Mouse (Mus musculus): ENCODE data around the gene Acyp1. TPM values are rescaled to one million over a fixed set of nuclear protein-coding genes. Genes with fewer than 3 reads are reported as not detected.

Acyp1 gene
- polyA plus RNA-seq, 1 experiment: 17.7 TPM

DNA sequence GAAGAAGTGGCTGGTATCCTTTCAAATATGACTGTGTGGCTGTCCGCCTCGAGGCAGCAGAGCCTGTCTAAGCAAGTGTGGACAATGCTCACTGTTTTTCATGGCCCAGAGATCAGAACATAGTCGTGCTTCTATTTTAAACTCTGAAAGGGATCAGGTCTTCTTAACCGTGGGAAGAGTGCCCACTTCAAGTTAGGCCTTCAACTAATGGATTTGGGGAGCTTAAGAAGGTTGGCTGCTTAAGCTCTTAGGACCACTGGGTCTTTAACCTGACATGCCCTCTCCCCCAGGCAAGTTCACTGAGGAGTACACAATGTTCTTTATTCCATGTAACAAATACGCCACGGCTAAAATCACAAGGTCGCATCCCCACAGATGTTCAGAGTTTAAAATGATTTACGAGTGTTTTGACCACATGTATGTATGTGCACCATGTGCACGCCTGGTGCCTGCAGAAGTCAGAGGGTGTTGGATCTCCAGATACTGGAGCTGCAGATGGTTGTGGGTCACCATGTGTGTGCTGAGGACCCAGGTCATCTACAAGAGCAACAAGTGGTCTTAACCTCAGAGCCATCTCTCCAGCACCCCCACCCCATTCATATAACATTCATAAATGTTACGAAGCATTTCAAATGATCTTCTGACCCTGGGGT, 9.2 kb upstream of the Acyp1 start:
- no peak for TF ChIP-seq POLR2A (IDR thresholded peaks at IDR 0.05; ENCODE audit: low read depth, low read length)
- TF ChIP-seq CTCF (IDR thresholded peaks at IDR 0.05; ENCODE audit: borderline replicate concordance, insufficient read depth, low read length): no peak
- H3K27ac ChIP-seq (ENCODE audit: insufficient read depth, low read length): peak overlapping the region; percentile 43
- H3K4me1 ChIP-seq (ENCODE audit: control insufficient read depth, insufficient read depth, low read length): no peaks in the 10 kb centered on the region
- no peak overlapping the region for H3K4me3 ChIP-seq (ENCODE audit: insufficient read depth, low read length)

DNA sequence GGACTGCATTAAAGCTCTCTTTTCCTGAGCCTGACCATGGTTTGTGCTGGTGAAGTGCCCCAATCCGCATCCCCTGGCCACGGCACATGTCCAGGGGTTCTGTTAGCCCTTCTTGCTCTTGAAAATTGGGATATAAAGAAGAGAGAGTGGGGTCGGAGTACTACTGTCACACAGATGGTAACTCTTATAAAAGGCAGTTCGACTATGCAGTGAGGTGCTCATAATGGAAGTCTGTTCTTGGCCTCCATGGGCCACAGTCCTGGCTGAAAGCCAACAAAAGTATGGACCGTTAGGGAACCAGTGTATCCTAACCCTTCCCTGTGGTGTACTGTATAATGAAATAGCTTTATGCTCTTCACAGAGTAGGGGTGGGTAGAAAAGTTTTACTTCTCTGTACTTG, 8.7 kb upstream of the Acyp1 start:
- TF ChIP-seq POLR2A (IDR thresholded peaks at IDR 0.05; ENCODE audit: low read depth, low read length) (no peak), CTCF (IDR thresholded peaks at IDR 0.05; ENCODE audit: borderline replicate concordance, insufficient read depth, low read length) (no peak)
- Histone ChIP-seq H3K4me1 (ENCODE audit: control insufficient read depth, insufficient read depth, low read length) (no peaks in the 10 kb centered on the region), H3K4me3 (ENCODE audit: insufficient read depth, low read length) (no peak overlapping the region), H3K27ac (ENCODE audit: insufficient read depth, low read length) (no peak overlapping the region)

DNA sequence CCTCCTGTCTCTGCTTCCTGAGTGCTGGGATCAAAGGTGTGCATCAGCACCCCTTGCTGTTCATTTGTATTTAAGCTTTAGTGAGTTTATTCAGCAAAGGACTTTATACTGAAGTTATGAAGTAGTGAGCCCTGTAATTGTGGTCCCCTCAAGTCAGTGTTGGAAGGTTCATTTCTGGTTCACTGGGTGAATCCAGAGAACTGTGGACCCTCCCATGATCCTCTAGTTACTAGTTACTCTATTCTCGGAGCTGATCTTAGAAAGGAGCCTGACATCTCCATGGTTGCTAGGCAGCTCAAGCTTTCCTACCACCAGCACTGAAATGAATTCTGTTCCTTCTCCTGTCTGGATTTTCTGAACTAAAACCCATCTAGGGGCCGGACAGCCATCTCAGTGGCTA, 7.3 kb upstream of the Acyp1 start:
- H3K4me1 ChIP-seq (ENCODE audit: control insufficient read depth, insufficient read depth, low read length): no peaks in the 10 kb centered on the region
- TF ChIP-seq CTCF (IDR thresholded peaks at IDR 0.05; ENCODE audit: borderline replicate concordance, insufficient read depth, low read length) (no peak), POLR2A (IDR thresholded peaks at IDR 0.05; ENCODE audit: low read depth, low read length) (no peak)
- H3K4me3 ChIP-seq (ENCODE audit: insufficient read depth, low read length): no peak overlapping the region
- no peak overlapping the region for H3K27ac ChIP-seq (ENCODE audit: insufficient read depth, low read length)

DNA sequence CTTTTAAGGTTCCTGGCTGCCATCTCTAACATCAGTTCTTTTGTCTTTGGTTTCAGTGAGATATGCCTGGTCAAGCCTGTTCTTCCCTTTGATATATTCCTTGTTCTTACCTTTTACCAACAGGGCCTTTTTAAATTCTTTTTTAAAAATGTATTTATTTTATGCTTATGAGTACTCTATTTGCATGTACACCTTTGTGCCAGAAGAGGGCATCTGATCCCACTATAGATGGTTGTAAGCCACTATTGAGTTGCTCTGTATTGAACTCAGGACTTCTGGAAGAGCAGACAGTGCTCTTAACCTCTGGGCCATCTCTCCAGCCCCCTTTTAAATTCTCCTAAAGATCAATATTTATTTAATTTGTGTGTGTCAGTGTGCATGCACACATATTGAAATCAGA, 4.7 kb upstream of the Acyp1 start:
- no peak for TF ChIP-seq POLR2A (IDR thresholded peaks at IDR 0.05; ENCODE audit: low read depth, low read length)
- TF ChIP-seq CTCF (IDR thresholded peaks at IDR 0.05; ENCODE audit: borderline replicate concordance, insufficient read depth, low read length): no peak
- no peak overlapping the region for H3K4me3 ChIP-seq (ENCODE audit: insufficient read depth, low read length)
- peaks cover 3% of the 10 kb centered on the region; the same call in 1 of the 2 replicates for H3K4me1 ChIP-seq (ENCODE audit: control insufficient read depth, insufficient read depth, low read length)
- H3K27ac ChIP-seq (ENCODE audit: insufficient read depth, low read length): no peak overlapping the region

DNA sequence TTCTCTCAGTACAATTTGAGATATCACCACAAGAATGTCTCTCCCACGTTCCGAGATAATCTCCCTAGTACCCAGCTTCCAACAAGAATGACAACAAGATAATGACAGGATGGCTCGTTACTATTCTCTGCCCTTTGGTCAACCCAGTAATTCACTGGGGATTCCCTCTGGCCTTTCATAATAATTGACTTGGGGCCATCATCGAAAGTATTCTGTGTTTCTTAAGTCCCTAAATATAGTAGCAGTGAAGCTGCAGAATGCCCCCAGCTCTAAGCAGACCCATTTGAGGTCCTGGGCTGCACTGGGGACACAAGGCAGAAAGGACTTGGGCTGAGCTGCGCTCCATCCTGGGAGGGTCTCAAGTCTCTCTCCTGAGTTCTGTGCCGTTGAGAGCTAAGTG, 4.0 kb upstream of the Acyp1 start:
- TF ChIP-seq POLR2A (IDR thresholded peaks at IDR 0.05; ENCODE audit: low read depth, low read length) (no peak), CTCF (IDR thresholded peaks at IDR 0.05; ENCODE audit: borderline replicate concordance, insufficient read depth, low read length) (no peak)
- H3K4me1 ChIP-seq (ENCODE audit: control insufficient read depth, insufficient read depth, low read length): peaks cover 3% of the 10 kb centered on the region; the same call in 1 of the 2 replicates
- no peak overlapping the region for H3K4me3 ChIP-seq (ENCODE audit: insufficient read depth, low read length)
- no peak overlapping the region for H3K27ac ChIP-seq (ENCODE audit: insufficient read depth, low read length)

DNA sequence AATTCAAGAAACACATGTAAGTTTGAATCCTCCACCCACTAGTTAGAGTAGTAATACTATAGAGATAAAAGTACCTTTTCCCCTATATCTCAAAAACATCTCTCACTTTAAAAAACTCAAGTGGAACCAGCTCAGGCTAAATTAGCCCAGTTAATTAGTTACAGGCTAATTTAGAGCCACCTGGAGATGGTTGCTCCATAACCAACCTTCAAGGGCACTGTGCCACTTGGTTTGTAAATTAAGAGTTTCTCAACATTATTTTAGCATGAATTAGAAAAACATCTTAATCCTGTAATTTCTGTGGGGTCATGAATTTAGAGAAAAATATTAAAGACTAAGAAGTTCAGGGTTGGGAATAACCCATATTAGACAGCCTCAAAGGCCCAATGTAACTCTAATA, 3.3 kb upstream of the Acyp1 start:
- TF ChIP-seq POLR2A (IDR thresholded peaks at IDR 0.05; ENCODE audit: low read depth, low read length) (no peak), CTCF (IDR thresholded peaks at IDR 0.05; ENCODE audit: borderline replicate concordance, insufficient read depth, low read length) (no peak)
- no peak overlapping the region for H3K4me3 ChIP-seq (ENCODE audit: insufficient read depth, low read length)
- H3K4me1 ChIP-seq (ENCODE audit: control insufficient read depth, insufficient read depth, low read length): peaks cover 3% of the 10 kb centered on the region; the same call in 1 of the 2 replicates
- H3K27ac ChIP-seq (ENCODE audit: insufficient read depth, low read length): no peak overlapping the region

DNA sequence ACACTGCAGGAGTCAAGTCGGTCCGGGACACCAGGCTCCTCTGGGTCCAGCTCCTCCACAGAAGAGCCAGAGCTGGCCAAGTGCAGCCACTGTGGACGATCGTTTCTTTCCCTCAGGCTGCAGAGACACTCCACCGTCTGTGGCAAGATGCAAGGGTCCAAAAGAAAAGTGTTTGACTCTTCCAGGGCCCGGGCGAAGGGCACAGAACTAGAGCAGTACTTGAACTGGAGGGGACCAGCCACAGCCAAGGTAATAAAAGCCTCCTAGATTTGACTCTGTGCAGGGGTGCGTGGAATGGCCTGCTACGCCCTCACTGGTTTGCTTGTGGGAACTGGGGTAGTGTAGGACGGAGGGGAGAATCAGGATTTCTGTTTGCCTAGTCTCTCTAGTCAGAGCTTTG, 2.4 kb upstream of the Acyp1 start:
- TF ChIP-seq CTCF (IDR thresholded peaks at IDR 0.05; ENCODE audit: borderline replicate concordance, insufficient read depth, low read length) (no peak), POLR2A (IDR thresholded peaks at IDR 0.05; ENCODE audit: low read depth, low read length) (no peak)
- Histone ChIP-seq H3K4me3 (ENCODE audit: insufficient read depth, low read length) (no peak overlapping the region), H3K27ac (ENCODE audit: insufficient read depth, low read length) (no peak overlapping the region), H3K4me1 (ENCODE audit: control insufficient read depth, insufficient read depth, low read length) (peaks cover 3% of the 10 kb centered on the region; the same call in 1 of the 2 replicates)

DNA sequence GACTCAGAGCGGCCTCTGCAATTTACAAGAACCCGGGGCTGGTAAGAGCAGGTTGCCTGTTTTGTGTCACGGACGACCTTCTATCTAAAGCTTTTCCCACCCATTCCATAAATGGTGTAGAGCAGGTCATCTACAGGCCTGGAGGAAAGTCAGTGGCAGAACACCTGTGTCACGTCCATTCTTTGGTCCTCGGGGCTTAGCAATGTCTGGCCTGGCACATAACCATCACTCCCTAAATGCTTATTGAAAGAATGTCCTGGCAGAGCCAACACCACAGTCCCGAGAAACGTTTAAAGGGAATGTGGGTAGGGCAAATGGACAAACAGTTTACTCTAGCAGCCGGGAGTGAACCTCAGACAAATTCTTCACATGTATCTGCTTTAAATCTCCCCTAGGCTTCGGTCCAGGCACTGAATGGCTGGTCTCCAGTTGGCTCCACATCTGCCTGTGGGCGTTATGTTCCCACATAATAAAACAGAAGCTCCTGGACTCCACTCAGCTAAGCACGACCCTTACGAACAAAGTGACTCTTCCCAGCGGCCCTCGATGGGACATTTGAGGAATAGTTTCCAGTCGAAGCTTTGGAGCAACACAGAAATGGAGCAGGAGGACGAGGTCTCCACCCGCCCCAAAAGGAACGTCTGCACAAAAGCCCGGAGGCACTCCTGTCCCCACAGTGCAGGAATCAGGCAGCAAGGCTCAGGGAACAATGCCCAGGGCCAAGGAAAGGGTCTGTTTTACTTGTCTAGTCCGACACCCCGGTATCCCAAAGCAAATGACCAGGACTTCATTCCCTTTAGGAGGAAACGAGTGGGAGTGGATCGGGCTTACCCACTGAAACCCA, 1.1 kb upstream of the Acyp1 start:
- peak overlapping the region; percentile 37 for H3K27ac ChIP-seq (ENCODE audit: insufficient read depth, low read length)
- TF ChIP-seq CTCF (IDR thresholded peaks at IDR 0.05; ENCODE audit: borderline replicate concordance, insufficient read depth, low read length): no peak
- TF ChIP-seq POLR2A (IDR thresholded peaks at IDR 0.05; ENCODE audit: low read depth, low read length): no peak
- H3K4me1 ChIP-seq (ENCODE audit: control insufficient read depth, insufficient read depth, low read length): peaks cover 3% of the 10 kb centered on the region; the same call in 1 of the 2 replicates
- peak overlapping the region; percentile 43; the same call in 1 of the 2 replicates for H3K4me3 ChIP-seq (ENCODE audit: insufficient read depth, low read length)

DNA sequence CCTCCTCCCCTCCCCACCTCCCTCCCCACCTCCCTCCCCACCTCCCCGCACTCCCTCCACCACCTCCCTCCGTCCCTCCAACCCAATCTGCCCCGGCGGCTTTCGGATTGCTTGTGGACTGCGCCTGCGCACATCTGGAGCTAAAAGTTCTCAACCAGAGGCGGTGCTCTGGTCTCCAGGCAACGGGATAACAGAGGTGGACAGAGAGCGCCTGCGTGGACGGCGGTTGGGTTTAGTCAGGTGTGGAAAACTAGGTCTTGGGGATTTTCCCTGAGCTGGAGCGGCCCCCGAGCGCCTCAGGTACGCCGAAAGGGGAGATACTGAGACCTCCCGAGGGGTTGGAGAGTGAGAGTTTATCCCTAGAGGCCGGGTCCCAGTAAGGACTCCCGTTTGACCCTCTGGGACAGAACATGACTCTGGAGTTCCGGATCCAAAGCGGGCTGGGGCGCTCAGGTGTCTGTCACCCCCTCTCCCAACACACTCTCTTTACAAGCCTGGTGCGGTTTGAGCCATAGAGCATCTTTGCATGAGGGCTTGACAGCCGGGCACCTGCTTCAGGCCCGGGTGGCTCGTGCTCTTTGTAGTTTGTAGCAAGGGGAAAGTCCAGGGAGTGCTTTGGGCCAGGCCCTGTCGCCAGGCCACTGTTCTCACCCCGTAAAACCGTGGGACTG, 383 bp upstream of the Acyp1 start, which contains the start of gene Zc2hc1c:
TSS of gene Zc2hc1c (plus strand) at position 106 of the 671 bp plus-strand sequence.
- H3K4me1 ChIP-seq (ENCODE audit: control insufficient read depth, insufficient read depth, low read length): peaks cover 3% of the 10 kb centered on the region; the same call in 1 of the 2 replicates
- peak within 1 kb of the TSS; percentile 54 for H3K4me3 ChIP-seq (ENCODE audit: insufficient read depth, low read length)
- H3K27ac ChIP-seq (ENCODE audit: insufficient read depth, low read length): peak within 1 kb of the TSS; percentile 60
- TF ChIP-seq CTCF (IDR thresholded peaks at IDR 0.05; ENCODE audit: borderline replicate concordance, insufficient read depth, low read length) (no peak), POLR2A (IDR thresholded peaks at IDR 0.05; ENCODE audit: low read depth, low read length) (0 out of 2 replicates have a peak, but pooled peaks have one; percentile 33)
